Mouse (Mus musculus) spleen, adult 2 months (tissue): Measurements from ENCODE around the gene Gipc1.

Experiments
- CTCF ChIP-seq: fragments of 200-500 bp; IDR thresholded peaks from 2 replicates; pipeline ENCODE4 v1.5.1; 2011; ENCODE audit warnings: mild to moderate bottlenecking, inconsistent platforms; ENCODE audit not compliant: insufficient read depth, insufficient read length, insufficient replicate concordance; ENCODE audit errors: extremely low read depth
- POLR2A ChIP-seq: fragments of 200-500 bp; IDR thresholded peaks from 2 replicates; pipeline ENCODE4 v1.6.1; 2011; ENCODE audit warnings: low read depth, low read length, inconsistent platforms

- TF ChIP-seq CTCF (no peak), POLR2A (no peak)
These were observed 15.0 kb downstream of the Gipc1 start for GRCm38 (mm10) chr8:83667526-83667925.
